Mouse (Mus musculus) hindbrain, embryonic 16.5 days (tissue): ENCODE measurements around the gene Tmem218. TPM values are rescaled to one million over a fixed set of nuclear protein-coding genes. Genes with fewer than 3 reads are reported as not detected.

Experiments used
- ATAC-seq: fragments of 200-750 bp; cut with Nextera tagmentation; 2 replicates; pipeline ENCODE4 v1.8.0; 2017; ENCODE audit warnings: moderate TSS enrichment, moderate library complexity
- H3K27ac ChIP-seq: fragments of 300-500 bp; sonication (generic); 2 replicates; pipeline ENCODE4 v1.5.1; 2014; ENCODE audit warnings: low read depth, mild to moderate bottlenecking, control low read depth, low read length, moderate library complexity
- H3K27me3 ChIP-seq: fragments of 300-500 bp; sonication (generic); replicated peaks from 2 replicates; pipeline ENCODE4 v1.6.1; 2014; ENCODE audit warnings: low read length; ENCODE audit not compliant: control insufficient read depth, insufficient read depth
- H3K36me3 ChIP-seq: fragments of 300-500 bp; sonication (generic); 2 replicates; pipeline ENCODE4 v1.6.1; 2014; ENCODE audit warnings: mild to moderate bottlenecking, low read length, moderate library complexity, mixed read lengths; ENCODE audit not compliant: control insufficient read depth, insufficient read depth
- H3K4me1 ChIP-seq: fragments of 300-500 bp; sonication (generic); 2 replicates; pipeline ENCODE4 v1.6.1; 2014; ENCODE audit warnings: low read depth, low read length; ENCODE audit not compliant: control insufficient read depth, insufficient read depth
- H3K4me2 ChIP-seq: fragments of 300-500 bp; sonication (generic); 2 replicates; pipeline ENCODE4 v1.6.1; 2014; ENCODE audit warnings: mild to moderate bottlenecking, low read length, control low read depth, moderate library complexity
- H3K4me3 ChIP-seq: fragments of 300-500 bp; sonication (generic); 2 replicates; pipeline ENCODE4 v1.5.1; 2014; ENCODE audit warnings: mild to moderate bottlenecking, low read length, control low read depth, moderate library complexity
- H3K9ac ChIP-seq: fragments of 300-500 bp; sonication (generic); 2 replicates; pipeline ENCODE4 v1.6.1; 2014; ENCODE audit warnings: low read depth, mild to moderate bottlenecking, control low read depth, low read length, moderate library complexity
- H3K9me3 ChIP-seq: fragments of 300-500 bp; sonication (generic); 2 replicates; pipeline ENCODE4 v1.6.1; 2014; ENCODE audit warnings: mild to moderate bottlenecking, low read length, moderate library complexity; ENCODE audit not compliant: control insufficient read depth
- WGBS: fragments of 180-500 bp; shearing (Covaris S2); extraction: QIAGEN DNeasy Blood & Tissue Kit; methylation state at CpG from one replicate; pipeline ENCODE4 v1.1.7; 2014; 5-methylcytosine and 5-hydroxymethylcytosine counted together
- polyA plus RNA-seq: library from polyadenylated mRNA; unstranded; fragments of >200 nt; fragmentation: Nextera tagmentation; extraction: Ambion mirVana; gene quantifications from 2 replicates; pipeline ENCODE4 v1.2.1, GENCODE M21; 2015

Gene Tmem218
- 10.1 and 11.0 TPM in 2 replicates for polyA plus RNA-seq

DNA sequence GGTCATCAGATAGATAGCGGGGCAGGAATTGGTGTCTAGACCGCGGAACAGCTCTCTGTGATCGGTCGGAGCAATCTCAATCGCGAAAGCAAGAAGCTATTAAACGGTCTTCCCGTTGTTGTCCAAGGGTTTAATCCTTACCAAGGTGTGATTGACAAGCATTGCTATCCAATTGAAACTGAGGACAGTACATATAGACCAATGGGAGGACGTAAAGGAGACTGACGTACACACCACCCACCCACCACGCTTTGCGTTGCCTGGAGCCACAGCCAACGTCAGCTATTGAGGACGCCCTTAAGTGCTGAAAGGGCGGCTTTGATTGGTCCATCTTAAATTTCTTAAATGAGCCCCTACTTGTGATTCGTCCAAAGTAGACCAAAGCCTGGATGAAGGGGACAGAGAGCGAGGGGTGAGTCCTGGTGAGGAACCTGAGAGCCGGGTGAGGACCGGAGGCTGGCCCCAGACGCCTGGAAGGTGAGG, at the start of gene Tmem218:
Gene Tmem218, plus strand, starts transcription at position 295 of the 483 bp plus-strand sequence.
- H3K4me1 ChIP-seq = peaks cover 10% of the 10 kb centered on the region
- peak; percentile 100 for ATAC-seq
- peak within 1 kb of the TSS; percentile 79 for H3K9ac ChIP-seq
- no peaks in the 10 kb centered on the region for H3K36me3 ChIP-seq
- under 1% methylated on average over 21 of the region's 21 CpGs for WGBS
- H3K4me2 ChIP-seq = peak within 1 kb of the TSS; percentile 78
- no peaks in the 10 kb centered on the region for H3K27me3 ChIP-seq
- no peaks in the 10 kb centered on the region for H3K9me3 ChIP-seq
- peak within 1 kb of the TSS; percentile 89 for H3K4me3 ChIP-seq
- H3K27ac ChIP-seq = peak within 1 kb of the TSS; percentile 89

GRCm38 (mm10) chr9:37160686-37161085, 47.3 kb upstream of the Tmem218 start:
- Histone ChIP-seq H3K4me2 (no peak overlapping the region), H3K9ac (no peak overlapping the region), H3K4me3 (no peak overlapping the region), H3K27me3 (no peaks in the 10 kb centered on the region), H3K9me3 (no peaks in the 10 kb centered on the region), H3K36me3 (no peaks in the 10 kb centered on the region), H3K4me1 (no peaks in the 10 kb centered on the region), H3K27ac (no peak overlapping the region)
- ATAC-seq = no peak
- 82% methylated on average over 2 of the region's 2 CpGs for WGBS

GRCm38 (mm10) chr9:37166899-37167298, 41.1 kb upstream of the Tmem218 start:
- H3K27me3 ChIP-seq = no peaks in the 10 kb centered on the region
- H3K27ac ChIP-seq = no peak overlapping the region
- no peaks in the 10 kb centered on the region for H3K36me3 ChIP-seq
- no peak overlapping the region for H3K4me3 ChIP-seq
- ATAC-seq = no peak
- no peak overlapping the region for H3K9ac ChIP-seq
- no peaks in the 10 kb centered on the region for H3K9me3 ChIP-seq
- H3K4me1 ChIP-seq = no peaks in the 10 kb centered on the region
- no peak overlapping the region for H3K4me2 ChIP-seq
- WGBS = 79% methylated on average over 2 of the region's 2 CpGs

GRCm38 (mm10) chr9:37173376-37173775, 34.6 kb upstream of the Tmem218 start:
- no peak for ATAC-seq
- Histone ChIP-seq H3K36me3 (no peaks in the 10 kb centered on the region), H3K4me1 (peaks cover 2% of the 10 kb centered on the region; the same call in 1 of the 2 replicates), H3K9ac (no peak overlapping the region), H3K27me3 (no peaks in the 10 kb centered on the region), H3K4me2 (no peak overlapping the region), H3K4me3 (no peak overlapping the region), H3K27ac (no peak overlapping the region), H3K9me3 (no peaks in the 10 kb centered on the region)
- 66% methylated on average over 5 of the region's 5 CpGs for WGBS

DNA sequence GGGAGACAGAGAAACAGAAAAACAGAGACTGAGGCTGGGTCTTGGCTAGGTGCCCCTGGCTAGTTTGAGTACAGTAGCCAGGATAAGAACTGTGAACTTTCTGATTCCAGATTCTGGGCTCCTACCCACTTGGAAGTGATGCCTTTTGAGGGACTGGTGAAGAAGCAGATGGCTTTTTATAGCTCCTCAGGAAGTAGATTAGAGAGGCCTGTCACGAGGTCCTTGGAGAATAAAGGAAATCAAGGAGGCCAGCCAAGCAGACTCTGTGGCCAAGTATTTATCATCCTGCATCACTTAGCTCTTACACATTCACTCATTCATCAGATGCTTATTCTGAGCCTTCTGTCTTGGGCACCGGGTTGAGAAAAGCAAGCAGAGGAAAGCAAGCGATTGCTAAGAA, 32.0 kb upstream of the Tmem218 start:
- WGBS = 47% methylated on average over 3 of the region's 3 CpGs
- peaks cover 10% of the 10 kb centered on the region for H3K4me1 ChIP-seq
- no peak overlapping the region for H3K4me3 ChIP-seq

DNA sequence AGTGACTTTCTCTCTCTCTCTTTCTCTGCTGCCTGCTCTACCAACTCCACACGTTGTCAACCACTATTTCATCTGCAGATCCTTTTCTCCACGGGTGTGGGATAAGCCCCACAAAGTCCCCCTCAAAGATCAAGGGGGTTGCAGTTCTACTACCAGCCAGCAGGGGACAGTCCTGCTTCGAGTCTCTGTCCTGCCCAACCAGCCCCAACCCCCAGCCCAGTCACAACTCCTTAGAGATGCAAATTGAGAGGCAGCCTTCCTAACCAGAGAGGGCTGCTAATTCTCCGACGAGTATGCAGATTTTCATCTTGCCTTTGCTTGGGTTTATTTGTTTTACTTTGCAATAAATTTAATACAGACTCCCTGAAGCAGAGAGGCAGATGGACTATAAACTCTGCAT, 30.9 kb upstream of the Tmem218 start:
- peak; percentile 34; the same call in 1 of the 2 replicates for ATAC-seq
- no peak overlapping the region for H3K27ac ChIP-seq

More for the DNA sequence above, 32.0 kb upstream of the Tmem218 start:
- Histone ChIP-seq H3K36me3 (no peaks in the 10 kb centered on the region), H3K9ac (no peak overlapping the region), H3K27me3 (no peaks in the 10 kb centered on the region), H3K9me3 (no peaks in the 10 kb centered on the region), H3K27ac (no peak overlapping the region; the same call in 1 of the 2 replicates), H3K4me2 (no peak overlapping the region)
- peak; percentile 28; the same call in 1 of the 2 replicates for ATAC-seq

GRCm38 (mm10) chr9:37177551-37177950, 30.5 kb upstream of the Tmem218 start:
- 36% methylated on average over 8 of the region's 8 CpGs for WGBS

More for the DNA sequence above, 30.9 kb upstream of the Tmem218 start:
- H3K4me1 ChIP-seq = peaks cover 10% of the 10 kb centered on the region
- H3K9me3 ChIP-seq = no peaks in the 10 kb centered on the region
- 2% methylated on average over 5 of the region's 5 CpGs for whole genome bisulfite sequencing
- H3K36me3 ChIP-seq = no peaks in the 10 kb centered on the region
- no peak overlapping the region for H3K9ac ChIP-seq
- no peak overlapping the region for H3K4me3 ChIP-seq
- H3K27me3 ChIP-seq = no peaks in the 10 kb centered on the region
- no peak overlapping the region for H3K4me2 ChIP-seq

GRCm38 (mm10) chr9:37178911-37179310, 29.1 kb upstream of the Tmem218 start:
- no peaks in the 10 kb centered on the region for H3K9me3 ChIP-seq
- no peak overlapping the region for H3K4me2 ChIP-seq
- peak overlapping the region; percentile 56 for H3K27ac ChIP-seq
- no peaks in the 10 kb centered on the region for H3K36me3 ChIP-seq
- ATAC-seq = peak; percentile 70
- no peak overlapping the region for H3K9ac ChIP-seq
- H3K27me3 ChIP-seq = no peaks in the 10 kb centered on the region
- 13% methylated on average over 4 of the region's 4 CpGs for WGBS
- no peak overlapping the region for H3K4me3 ChIP-seq
- H3K4me1 ChIP-seq = peaks cover 10% of the 10 kb centered on the region

More at GRCm38 (mm10) chr9:37177551-37177950, 30.5 kb upstream of the Tmem218 start:
- no peak overlapping the region for H3K9ac ChIP-seq
- no peak overlapping the region for H3K27ac ChIP-seq
- no peaks in the 10 kb centered on the region for H3K9me3 ChIP-seq
- ATAC-seq = no peak
- H3K4me2 ChIP-seq = no peak overlapping the region
- peaks cover 10% of the 10 kb centered on the region for H3K4me1 ChIP-seq
- H3K4me3 ChIP-seq = no peak overlapping the region
- no peaks in the 10 kb centered on the region for H3K36me3 ChIP-seq
- no peaks in the 10 kb centered on the region for H3K27me3 ChIP-seq

DNA sequence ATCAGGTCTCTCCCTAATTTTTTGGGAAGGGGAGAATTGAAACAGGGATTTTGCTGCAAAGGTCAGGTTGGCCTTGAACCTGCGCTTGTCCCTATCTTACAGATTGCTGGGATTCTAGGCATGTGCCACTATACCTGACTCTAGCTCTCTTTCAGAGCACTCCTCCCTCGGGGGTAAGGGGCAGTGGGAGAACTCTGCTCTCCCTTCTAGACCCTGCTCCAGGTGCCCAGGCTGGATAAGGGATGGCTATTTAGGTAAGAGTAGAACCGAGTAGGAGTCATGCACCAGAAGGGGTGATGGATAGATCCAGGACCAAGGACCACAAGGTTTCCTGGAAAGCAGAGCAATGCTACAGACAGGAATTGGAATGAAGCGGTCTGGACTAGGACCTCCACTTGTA, 28.4 kb upstream of the Tmem218 start:
- no peak overlapping the region for H3K27ac ChIP-seq
- no peaks in the 10 kb centered on the region for H3K9me3 ChIP-seq
- 81% methylated on average over 4 of the region's 4 CpGs for WGBS
- H3K4me3 ChIP-seq = no peak overlapping the region
- no peak overlapping the region for H3K9ac ChIP-seq
- H3K4me2 ChIP-seq = no peak overlapping the region
- H3K4me1 ChIP-seq = peaks cover 10% of the 10 kb centered on the region
- no peaks in the 10 kb centered on the region for H3K36me3 ChIP-seq
- ATAC-seq = no peak
- H3K27me3 ChIP-seq = no peaks in the 10 kb centered on the region
